Mouse (Mus musculus) kidney, postnatal 36 days (tissue): ENCODE data around the gene Nkx6-1.

Source experiments
- DNase-seq, 2 experiments: peaks; one replicate each; pipeline ENCODE4 v3.0.0; 2021 to 2022; ENCODE audit warnings: mixed read lengths in 2 of 2

Gene Nkx6-1

GRCm38 (mm10) chr5:101658984-101659290 is 5.9 kb downstream of the Nkx6-1 start:
- no peak for DNase-seq

GRCm38 (mm10) chr5:101658188-101658983 is 6.4 kb downstream of the Nkx6-1 start:
- DNase-seq: no peak

- DNase-seq: no peak
Measured at GRCm38 (mm10) chr5:101657698-101658097, 7.1 kb downstream of the Nkx6-1 start.

GRCm38 (mm10) chr5:101656107-101656506 is 8.7 kb downstream of the Nkx6-1 start:
- no peak for DNase-seq

- no peak for DNase-seq
Measured at GRCm38 (mm10) chr5:101655418-101655817, 9.4 kb downstream of the Nkx6-1 start.

- peak in 1 of 2 experiments; percentile 47 for DNase-seq
Measured at GRCm38 (mm10) chr5:101647726-101648686, 16.8 kb downstream of the Nkx6-1 start.

GRCm38 (mm10) chr5:101646961-101647575 is 17.7 kb downstream of the Nkx6-1 start:
- no peak for DNase-seq

GRCm38 (mm10) chr5:101645071-101645470 is 19.7 kb downstream of the Nkx6-1 start:
- no peak for DNase-seq

- no peak for DNase-seq
Measured at GRCm38 (mm10) chr5:101638101-101638500, 26.7 kb downstream of the Nkx6-1 start.
